Mouse (Mus musculus) kidney, postnatal 0 days (tissue): ENCODE data around the gene Lgr6. TPM values are rescaled to one million over a fixed set of nuclear protein-coding genes. Genes with fewer than 3 reads are reported as not detected.

Experiments
- ATAC-seq: fragments of 200-750 bp; cut with Nextera tagmentation; replicated peaks from 2 replicates; pipeline ENCODE4 v1.8.0; 2017; ENCODE audit warnings: low read depth, moderate number of reproducible peaks, moderate TSS enrichment, moderate library complexity; ENCODE audit not compliant: low FRiP score
- DNase-seq: peaks from one replicate; pipeline ENCODE4 v3.0.0-alpha.2; 2016; ENCODE audit warnings: low spot score
- H3K27ac ChIP-seq: fragments of 300-500 bp; sonication (generic); 2 replicates; pipeline ENCODE4 v1.5.1; 2014; ENCODE audit warnings: mild to moderate bottlenecking
- H3K27me3 ChIP-seq: fragments of 300-500 bp; sonication (generic); 2 replicates; pipeline ENCODE4 v1.6.1; 2014; ENCODE audit warnings: low read length, mixed read lengths; ENCODE audit not compliant: insufficient read depth
- H3K36me3 ChIP-seq: fragments of 300-500 bp; sonication (generic); 2 replicates; pipeline ENCODE4 v1.6.1; 2014; ENCODE audit warnings: low read length, mixed read lengths; ENCODE audit not compliant: insufficient read depth
- H3K4me1 ChIP-seq: fragments of 300-500 bp; sonication (generic); replicated peaks from 2 replicates; pipeline ENCODE4 v1.6.1; 2014; ENCODE audit warnings: antibody characterized with exemption, low read length, mixed read lengths; ENCODE audit not compliant: insufficient read depth
- H3K4me2 ChIP-seq: fragments of 300-500 bp; sonication (generic); 2 replicates; pipeline ENCODE4 v1.6.1; 2014; ENCODE audit warnings: mild to moderate bottlenecking, low read length, moderate library complexity, mixed read lengths
- H3K4me3 ChIP-seq: fragments of 300-500 bp; sonication (generic); replicated peaks from 2 replicates; pipeline ENCODE4 v1.5.1; 2014; ENCODE audit warnings: low read depth, low read length
- H3K9ac ChIP-seq: fragments of 300-500 bp; sonication (generic); 2 replicates; pipeline ENCODE4 v1.6.1; 2014; ENCODE audit warnings: low read depth, low read length
- H3K9me3 ChIP-seq: fragments of 300-500 bp; sonication (generic); replicated peaks from 2 replicates; pipeline ENCODE4 v1.6.1; 2016; ENCODE audit warnings: low read length, inconsistent platforms, mixed read lengths
- CTCF ChIP-seq: IDR thresholded peaks from 2 replicates; pipeline ENCODE4 v1.5.1; 2016; ENCODE audit warnings: antibody characterized with exemption, low read depth, mild to moderate bottlenecking, moderate library complexity
- WGBS: fragments of 180-500 bp; shearing (Covaris S2); extraction: QIAGEN DNeasy Blood & Tissue Kit; methylation state at CpG from one replicate; pipeline ENCODE4 v1.1.7; 2014; 5-methylcytosine and 5-hydroxymethylcytosine counted together
- polyA plus RNA-seq: library from polyadenylated mRNA; unstranded; fragments of >200 nt; fragmentation: Nextera tagmentation; extraction: Ambion mirVana; gene quantifications from 2 replicates; pipeline ENCODE4 v1.2.1, GENCODE M21; 2015

The Lgr6 gene
- polyA plus RNA-seq, 1 experiment from 2014 or later: 0.83 TPM

- H3K4me2 ChIP-seq: no peak overlapping the region
- H3K36me3 ChIP-seq: no peaks in the 10 kb centered on the region
- H3K27ac ChIP-seq: no peak overlapping the region
- no peak for TF ChIP-seq CTCF
- H3K27me3 ChIP-seq: no peaks in the 10 kb centered on the region
- no peak for ATAC-seq
- H3K9me3 ChIP-seq: no peaks in the 10 kb centered on the region
- 50% methylated on average over 1 of the region's 1 CpGs for WGBS
- DNase-seq: no peak
- H3K4me1 ChIP-seq: no peaks in the 10 kb centered on the region; the same call in 1 of the 2 replicates
- H3K9ac ChIP-seq: no peak overlapping the region
- H3K4me3 ChIP-seq: no peak overlapping the region
Observed at GRCm38 (mm10) chr1:134995954-134996353, 109.1 kb downstream of the Lgr6 start.

GRCm38 (mm10) chr1:134995437-134995836 is 109.6 kb downstream of the Lgr6 start:
- DNase-seq (no peak), ATAC-seq (no peak)
- H3K4me3 ChIP-seq: no peak overlapping the region
- TF ChIP-seq CTCF: no peak
- no peaks in the 10 kb centered on the region for H3K36me3 ChIP-seq
- 67% methylated on average over 4 of the region's 4 CpGs for WGBS
- no peaks in the 10 kb centered on the region; the same call in 1 of the 2 replicates for H3K4me1 ChIP-seq
- no peak overlapping the region for H3K4me2 ChIP-seq
- no peak overlapping the region for H3K9ac ChIP-seq
- H3K27me3 ChIP-seq: no peaks in the 10 kb centered on the region
- H3K27ac ChIP-seq: no peak overlapping the region
- no peaks in the 10 kb centered on the region for H3K9me3 ChIP-seq

- no peak overlapping the region for H3K4me2 ChIP-seq
- TF ChIP-seq CTCF: no peak
- 85% methylated on average over 3 of the region's 3 CpGs for WGBS
- H3K4me1 ChIP-seq: no peaks in the 10 kb centered on the region; the same call in 1 of the 2 replicates
- no peak for DNase-seq
- H3K4me3 ChIP-seq: no peak overlapping the region
- H3K27ac ChIP-seq: no peak overlapping the region
- H3K36me3 ChIP-seq: no peaks in the 10 kb centered on the region
- no peak for ATAC-seq
- H3K9me3 ChIP-seq: no peaks in the 10 kb centered on the region
- H3K27me3 ChIP-seq: no peaks in the 10 kb centered on the region
- H3K9ac ChIP-seq: no peak overlapping the region
Observed at GRCm38 (mm10) chr1:134994739-134995138, 110.3 kb downstream of the Lgr6 start.

- no peak overlapping the region for H3K27ac ChIP-seq
- peaks cover 6% of the 10 kb centered on the region; the same call in 1 of the 2 replicates for H3K4me1 ChIP-seq
- ATAC-seq (no peak; the same call in 1 of the 2 replicates), DNase-seq (peak; percentile 78)
- H3K9ac ChIP-seq: no peak overlapping the region
- H3K4me3 ChIP-seq: no peak overlapping the region
- no peaks in the 10 kb centered on the region for H3K9me3 ChIP-seq
- TF ChIP-seq CTCF: no peak
- WGBS: 8% methylated on average over 8 of the region's 8 CpGs
- H3K27me3 ChIP-seq: no peaks in the 10 kb centered on the region
- no peak overlapping the region for H3K4me2 ChIP-seq
- H3K36me3 ChIP-seq: no peaks in the 10 kb centered on the region
Observed at GRCm38 (mm10) chr1:134992046-134992645, 112.9 kb downstream of the Lgr6 start.

GRCm38 (mm10) chr1:134989372-134989771 is 115.7 kb downstream of the Lgr6 start:
- H3K27me3 ChIP-seq: no peaks in the 10 kb centered on the region

GRCm38 (mm10) chr1:134987962-134988341 is 117.1 kb downstream of the Lgr6 start:
- no peaks in the 10 kb centered on the region for H3K9me3 ChIP-seq
- no peak for TF ChIP-seq CTCF
- no peaks in the 10 kb centered on the region for H3K27me3 ChIP-seq
- peaks cover 6% of the 10 kb centered on the region; the same call in 1 of the 2 replicates for H3K4me1 ChIP-seq
- no peaks in the 10 kb centered on the region for H3K36me3 ChIP-seq
- peak overlapping the region; percentile 72 for H3K4me2 ChIP-seq
- DNase-seq (no peak), ATAC-seq (0 out of 2 replicates have a peak, but pooled peaks have one; percentile 27)
- WGBS: 10% methylated on average over 14 of the region's 14 CpGs
- H3K27ac ChIP-seq: no peak overlapping the region
- H3K9ac ChIP-seq: peak overlapping the region; percentile 31; the same call in 1 of the 2 replicates
- H3K4me3 ChIP-seq: peak overlapping the region; percentile 34

More at GRCm38 (mm10) chr1:134989372-134989771, 115.7 kb downstream of the Lgr6 start:
- H3K4me1 ChIP-seq: peaks cover 6% of the 10 kb centered on the region; the same call in 1 of the 2 replicates
- no peaks in the 10 kb centered on the region for H3K36me3 ChIP-seq
- ATAC-seq (no peak), DNase-seq (peak; percentile 92)
- H3K4me2 ChIP-seq: no peak overlapping the region
- no peaks in the 10 kb centered on the region for H3K9me3 ChIP-seq
- no peak overlapping the region for H3K9ac ChIP-seq
- TF ChIP-seq CTCF: peak; percentile 99
- no peak overlapping the region for H3K4me3 ChIP-seq
- 10% methylated on average over 7 of the region's 7 CpGs for WGBS
- H3K27ac ChIP-seq: no peak overlapping the region
